Mouse (Mus musculus) inflammation-experienced regulatory T-cells, adult 16 weeks (primary cell): Measurements from ENCODE around the gene Olfr479. TPM values are rescaled to one million over a fixed set of nuclear protein-coding genes. Genes with fewer than 3 reads are reported as not detected.

Experiments used
- polyA plus RNA-seq: library from polyadenylated mRNA; unstranded; fragments of 100-300 nt; shearing (Covaris generic); gene quantifications from one replicate; pipeline ENCODE4 v1.2.1, GENCODE M21; 2017

Gene Olfr479
- polyA plus RNA-seq, result not detected

DNA sequence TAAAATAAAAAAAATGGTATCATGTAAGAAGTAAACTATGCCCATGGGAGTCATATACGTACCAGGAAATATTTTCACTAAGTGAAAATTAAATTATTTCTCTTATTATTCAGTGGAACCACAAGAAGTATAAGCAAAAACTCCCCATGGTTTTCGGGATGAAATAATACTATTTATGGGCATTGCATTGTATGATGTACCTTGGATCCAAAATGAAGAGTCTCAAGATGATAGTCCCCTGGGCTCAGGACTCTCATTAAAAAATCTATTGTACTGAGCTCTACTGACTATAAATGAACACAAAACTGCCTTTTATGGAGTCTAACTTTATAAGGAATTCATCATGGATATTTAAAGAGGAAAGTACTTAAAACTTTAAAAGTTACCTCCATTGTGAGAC, at the start of gene Olfr479:
Gene Olfr479 (plus strand): TSS at position 301 of the 400 bp plus-strand sequence.

DNA sequence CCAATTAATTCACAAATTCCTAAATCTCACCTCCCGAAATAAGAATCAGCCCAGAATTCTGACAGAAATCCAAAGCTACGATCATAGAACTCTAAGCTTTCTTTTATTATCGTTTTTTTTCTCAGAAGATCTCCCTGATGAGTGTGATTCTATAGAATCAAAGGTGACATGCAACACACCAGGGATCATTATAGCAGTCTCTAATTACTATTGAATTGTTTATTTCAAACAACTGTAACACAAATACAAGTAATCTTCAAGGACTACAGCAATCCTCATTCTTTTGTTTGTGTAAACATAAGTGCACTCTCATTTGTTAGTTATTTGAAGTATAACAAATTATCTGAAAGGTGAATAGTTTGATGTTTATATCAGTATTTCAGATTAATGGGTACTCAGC, 16.6 kb upstream of the Olfr479 start, which contains the start of gene Olfr478:
Gene Olfr478 (minus strand): TSS at position 101 of the 400 bp plus-strand sequence.

DNA sequence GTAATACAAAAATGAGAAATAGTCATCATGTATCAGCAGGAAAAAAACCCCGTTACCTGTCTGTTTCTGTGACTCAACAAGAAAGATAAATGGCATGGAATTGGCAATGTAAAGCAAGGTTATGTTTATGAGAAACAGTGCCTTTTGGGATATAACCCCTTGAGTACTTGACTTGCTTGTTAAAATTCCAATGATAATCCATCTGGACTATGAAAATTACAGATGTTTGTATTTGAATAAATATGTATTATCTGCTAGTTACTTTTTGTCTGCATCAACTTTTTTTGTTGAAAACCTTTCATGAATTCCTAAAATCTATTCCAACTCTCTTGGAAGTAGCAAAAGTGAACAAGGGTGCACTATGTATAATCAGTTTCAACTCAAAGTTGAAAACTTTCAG, 16.8 kb downstream of the Olfr479 start, which contains the start of gene Olfr480:
Gene Olfr480 (minus strand): TSS at position 101 of the 400 bp plus-strand sequence.

DNA sequence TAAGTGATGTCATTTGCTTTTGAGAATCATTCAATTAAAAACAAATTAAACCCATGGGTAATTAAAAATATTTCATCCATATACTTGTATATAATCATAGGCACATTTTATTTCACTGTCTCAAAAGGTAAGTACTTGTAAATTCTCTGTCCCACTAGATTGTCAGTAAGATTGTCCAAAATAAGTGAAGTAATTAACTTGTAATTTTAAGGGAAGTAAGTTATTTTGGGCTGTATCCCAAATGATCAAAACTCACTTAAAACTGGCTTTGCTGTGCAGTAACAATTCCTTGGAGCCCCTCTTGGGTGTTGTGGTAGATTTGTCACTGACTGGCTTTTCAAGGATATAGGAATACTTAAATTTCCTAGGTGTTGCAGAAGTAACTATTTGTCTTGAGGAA, 29.1 kb downstream of the Olfr479 start, which contains the start of gene Olfr481:
Gene Olfr481 (plus strand): TSS at position 301 of the 400 bp plus-strand sequence.

DNA sequence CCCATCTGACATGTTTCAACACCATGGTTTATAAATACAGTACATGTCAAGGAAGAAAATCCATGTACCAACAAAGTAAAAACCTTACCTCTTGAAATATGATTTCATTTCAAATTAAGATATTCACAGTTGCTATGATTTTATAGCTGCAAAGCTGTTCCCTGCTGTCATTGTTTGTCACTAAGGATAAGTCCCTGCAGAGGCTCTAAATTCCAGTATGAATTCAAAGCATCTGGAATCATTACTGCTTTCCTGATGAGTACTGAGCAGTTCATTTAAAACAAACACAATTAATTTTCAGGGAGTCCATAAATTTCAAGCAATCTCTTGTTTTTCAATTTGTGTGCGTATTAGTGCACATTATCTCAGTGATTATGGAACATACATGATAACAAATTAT, 47.0 kb downstream of the Olfr479 start, which contains the start of gene Olfr482:
Gene Olfr482 (minus strand): TSS at position 101 of the 400 bp plus-strand sequence.

DNA sequence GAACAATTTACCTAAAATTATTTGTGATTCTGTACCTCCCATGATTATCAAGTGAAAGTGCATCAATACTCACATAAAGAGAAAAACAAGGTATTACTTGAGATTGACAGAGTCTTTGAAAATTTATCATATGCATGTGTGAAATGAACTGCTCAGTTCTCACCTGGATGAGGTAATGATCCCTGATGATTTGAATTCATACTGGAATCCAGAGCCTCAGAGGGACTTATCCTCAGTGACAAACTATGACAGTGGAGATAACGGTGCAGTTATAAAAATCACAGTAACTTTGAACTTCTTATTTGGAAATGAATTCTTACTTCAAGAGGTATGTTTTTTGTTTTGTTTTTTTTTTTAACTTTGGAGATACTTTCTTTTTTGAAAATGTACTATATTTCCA, 50.1 kb downstream of the Olfr479 start, which contains the start of gene Olfr483:
Gene Olfr483 (plus strand): TSS at position 301 of the 400 bp plus-strand sequence.

Other genes starting within 250 kb of the Olfr479 start
- not detected for gene Ovch2, start 249.5 kb upstream of the Olfr479 start, polyA plus RNA-seq
- gene Olfr467, start 238.4 kb upstream of the Olfr479 start, polyA plus RNA-seq, result not detected
- gene Olfr469, start 225.2 kb upstream of the Olfr479 start, polyA plus RNA-seq, result not detected
- not detected for gene Olfr470, start 203.2 kb upstream of the Olfr479 start, polyA plus RNA-seq
- 0.07 TPM for gene Olfr472, start 152.8 kb upstream of the Olfr479 start, polyA plus RNA-seq
- gene Olfr473, start 120.2 kb upstream of the Olfr479 start, polyA plus RNA-seq, result not detected
- gene Olfr474, start 96.0 kb upstream of the Olfr479 start, polyA plus RNA-seq, result not detected
- not detected for gene Olfr476, start 85.9 kb upstream of the Olfr479 start, polyA plus RNA-seq
- not detected for gene Olfr477, start 64.0 kb upstream of the Olfr479 start, polyA plus RNA-seq
- not detected for gene Olfr478, start 16.7 kb upstream of the Olfr479 start, polyA plus RNA-seq
- not detected for gene Olfr480, start 16.7 kb downstream of the Olfr479 start, polyA plus RNA-seq
- gene Olfr481, start 29.2 kb downstream of the Olfr479 start, polyA plus RNA-seq, result not detected
- 0.16 TPM for gene Olfr482, start 46.9 kb downstream of the Olfr479 start, polyA plus RNA-seq
- not detected for gene Olfr483, start 50.2 kb downstream of the Olfr479 start, polyA plus RNA-seq
- not detected for gene Olfr484, start 76.8 kb downstream of the Olfr479 start, polyA plus RNA-seq
- not detected for gene Olfr485, start 109.2 kb downstream of the Olfr479 start, polyA plus RNA-seq
- gene Olfr486, start 122.0 kb downstream of the Olfr479 start, polyA plus RNA-seq, result not detected
- not detected for gene Olfr487, start 163.9 kb downstream of the Olfr479 start, polyA plus RNA-seq
- gene Olfr488, start 207.7 kb downstream of the Olfr479 start, polyA plus RNA-seq, result not detected
- not detected for gene Olfr490, start 238.2 kb downstream of the Olfr479 start, polyA plus RNA-seq